Mouse (Mus musculus): ENCODE data around the gene Ntrk1.
"Not testable (repeated sequence)": the region's sequence is repeated elsewhere in the genome, so short reads cannot be mapped to it uniquely, and the experiment has no call there.

Gene Ntrk1

DNA sequence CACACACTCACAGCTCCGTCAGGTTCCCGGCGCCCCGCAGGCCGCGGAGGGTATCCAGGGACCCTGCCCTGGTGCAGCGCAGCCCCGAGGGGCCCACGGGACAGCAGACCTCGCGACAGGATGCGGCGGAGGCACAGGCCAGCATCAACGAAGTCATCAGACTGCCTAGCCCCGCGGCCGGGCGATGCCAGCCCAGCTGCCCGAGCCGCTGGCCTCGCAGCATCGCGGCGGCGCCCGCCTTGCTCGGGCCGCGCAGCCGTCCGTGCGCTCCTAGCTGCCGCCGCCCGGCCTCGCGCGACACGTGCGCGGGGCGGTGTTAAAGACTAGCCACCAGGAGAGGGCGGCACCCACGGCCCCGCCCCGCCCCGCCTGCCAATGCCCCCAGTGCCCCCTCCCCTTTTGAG, at the start of gene Ntrk1:
Gene Ntrk1, minus strand, starts transcription at position 241 of the 404 bp plus-strand sequence.
- no peak for DNase-seq (ENCODE audit: low spot score in 2 of 2)

DNA sequence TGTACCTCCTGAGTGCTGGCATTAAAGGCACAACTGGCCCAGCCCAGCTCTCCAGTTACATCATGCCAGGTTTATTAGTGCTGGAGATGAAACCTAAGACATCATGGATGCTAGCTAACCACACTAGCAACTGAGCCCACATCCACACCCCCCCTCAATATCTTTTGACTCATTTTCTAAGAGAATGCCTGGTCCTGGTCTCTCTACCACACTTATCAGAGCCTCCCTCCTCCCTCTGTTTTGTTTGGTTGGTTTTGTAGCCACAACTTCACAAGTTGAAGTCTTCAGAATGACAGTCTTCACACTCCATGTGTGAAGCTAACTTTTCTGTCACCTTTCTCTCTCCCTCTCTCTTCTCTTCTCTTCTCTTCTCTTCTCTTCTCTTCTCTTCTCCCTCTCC, 45.9 kb upstream of the Ntrk1 start:
- DNase-seq (ENCODE audit: low spot score in 2 of 2): no peak

DNA sequence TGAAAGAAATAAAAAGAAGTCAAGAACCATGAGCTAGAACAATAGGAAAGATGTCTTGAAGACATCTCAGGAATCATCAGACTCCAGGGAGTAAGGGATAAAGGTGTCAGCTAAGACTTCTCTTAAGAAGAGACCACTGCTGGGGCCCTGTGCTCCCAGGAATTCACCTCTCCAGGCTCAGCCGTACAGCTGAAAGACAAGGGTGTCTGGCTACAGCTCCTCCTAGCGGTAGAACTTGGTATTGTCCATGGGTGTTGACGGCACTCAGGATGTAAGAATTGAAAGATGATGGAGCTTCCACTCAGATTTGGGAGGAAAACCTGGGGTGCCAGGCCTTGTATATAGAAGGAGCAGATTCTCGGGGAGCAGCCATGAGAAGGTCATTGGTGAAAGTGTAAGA, 43.7 kb upstream of the Ntrk1 start:
- peak; percentile 65 to 90 for DNase-seq (ENCODE audit: low spot score in 2 of 2)

DNA sequence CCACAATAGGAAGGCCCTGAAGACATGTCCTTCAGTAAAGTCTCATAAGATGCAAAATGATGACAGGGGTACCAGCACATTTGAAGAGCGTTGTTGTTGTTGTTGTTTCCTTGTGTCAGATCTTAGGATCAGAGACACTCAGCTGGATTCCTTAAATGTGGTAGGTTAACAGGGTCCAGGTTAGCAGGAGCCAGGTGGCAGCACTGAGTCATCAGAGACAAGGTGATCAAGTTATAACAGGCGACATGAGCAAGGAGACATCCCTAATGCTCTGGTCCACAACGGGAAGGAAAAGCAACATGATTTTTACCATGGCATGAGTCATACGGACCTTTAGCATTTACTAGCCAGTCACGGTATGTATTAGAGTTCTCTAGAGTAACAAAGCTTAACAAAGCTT, 38.5 kb upstream of the Ntrk1 start:
- DNase-seq (ENCODE audit: low spot score in 2 of 2): no peak

DNA sequence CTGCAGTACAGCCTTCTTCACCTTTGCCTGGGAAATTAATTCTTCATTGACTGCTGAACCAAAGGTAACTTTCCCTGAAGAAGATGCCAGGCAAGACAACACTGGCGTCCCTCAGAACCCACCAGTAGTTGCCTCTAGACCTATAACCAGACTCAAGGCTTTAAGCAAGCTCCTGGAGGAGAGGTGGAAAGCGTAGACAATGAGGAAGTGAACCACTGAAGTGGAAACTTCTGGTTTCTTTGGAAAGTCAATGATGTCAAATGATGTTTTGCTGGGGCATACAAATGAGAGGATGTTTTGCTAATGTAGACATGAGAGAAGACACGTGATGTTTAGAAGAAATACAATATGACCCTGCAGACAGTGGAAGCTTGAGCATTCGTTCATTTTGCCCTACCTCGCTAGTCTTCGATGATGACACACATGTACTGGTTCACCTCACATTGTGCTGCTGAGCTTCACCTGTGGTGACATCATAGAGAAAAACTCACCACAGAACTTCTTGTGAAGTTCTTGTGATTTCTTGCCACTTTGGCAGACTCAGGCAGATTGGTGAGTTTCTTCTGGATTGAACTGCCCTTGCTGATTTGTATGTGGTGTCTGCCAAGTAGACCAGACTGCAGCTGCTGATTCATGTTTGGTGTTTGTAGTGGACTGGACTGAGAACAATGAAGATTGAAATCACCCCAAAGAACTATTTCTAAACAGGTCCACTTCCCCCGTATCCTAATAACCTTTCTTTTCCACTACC, 37.3 kb upstream of the Ntrk1 start:
- no peak for DNase-seq (ENCODE audit: low spot score in 2 of 2)

- DNase-seq (ENCODE audit: low spot score in 2 of 2): no peak
Observed at GRCm38 (mm10) chr3:87829025-87829424, 34.1 kb upstream of the Ntrk1 start.

- no peak for DNase-seq (ENCODE audit: low spot score in 2 of 2)
Observed at GRCm38 (mm10) chr3:87828435-87828834, 33.5 kb upstream of the Ntrk1 start.

DNA sequence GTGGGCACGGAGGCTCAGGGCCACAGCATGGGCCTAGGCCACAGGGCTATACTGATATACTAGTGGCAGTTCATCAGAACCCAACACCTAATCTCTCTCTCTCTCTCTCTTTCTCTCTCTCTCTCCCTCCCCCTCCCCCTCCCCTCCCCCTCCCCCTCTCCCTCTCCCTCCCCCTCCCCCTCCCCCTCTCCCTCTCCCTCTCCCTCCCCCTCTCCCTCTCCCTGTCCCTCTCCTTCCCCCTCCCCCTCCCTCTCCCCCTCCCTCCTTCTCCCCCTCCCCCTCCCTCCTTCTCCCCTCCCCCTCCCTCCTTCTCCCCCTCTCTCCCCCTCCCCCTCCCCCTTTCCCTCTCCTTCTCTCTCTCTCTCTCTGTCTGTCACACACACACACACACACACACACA, 29.2 kb upstream of the Ntrk1 start, which contains the start of gene Pear1:
Gene Pear1, minus strand, starts transcription at position 101 of the 400 bp plus-strand sequence.
- DNase-seq (ENCODE audit: low spot score in 2 of 2): not testable (repeated sequence)

- no peak for DNase-seq (ENCODE audit: low spot score in 2 of 2)
Observed at GRCm38 (mm10) chr3:87818226-87818625, 23.3 kb upstream of the Ntrk1 start.

DNA sequence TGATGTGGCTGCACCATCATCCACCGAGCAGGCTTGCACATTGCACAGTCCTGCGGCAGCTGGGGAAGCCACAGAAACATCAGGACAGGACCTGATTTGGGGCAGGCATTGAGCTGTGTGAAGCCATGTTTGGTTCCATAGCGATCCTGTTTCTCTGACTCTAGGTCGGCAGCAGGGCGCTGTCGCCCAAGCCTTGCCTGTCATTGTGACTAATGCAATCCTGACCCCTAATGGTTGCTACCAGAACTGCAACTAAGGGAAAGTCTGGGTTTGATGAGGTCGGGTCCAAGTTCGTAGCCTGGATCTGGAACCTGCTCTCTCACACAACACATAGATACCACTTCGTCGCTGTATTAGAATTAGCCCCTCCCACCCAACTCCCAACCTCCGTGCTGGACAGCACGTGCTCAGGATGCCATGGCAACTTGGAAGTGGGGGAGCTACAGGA, 21.7 kb upstream of the Ntrk1 start:
- DNase-seq (ENCODE audit: low spot score in 2 of 2): peak; percentile 60 to 85

DNA sequence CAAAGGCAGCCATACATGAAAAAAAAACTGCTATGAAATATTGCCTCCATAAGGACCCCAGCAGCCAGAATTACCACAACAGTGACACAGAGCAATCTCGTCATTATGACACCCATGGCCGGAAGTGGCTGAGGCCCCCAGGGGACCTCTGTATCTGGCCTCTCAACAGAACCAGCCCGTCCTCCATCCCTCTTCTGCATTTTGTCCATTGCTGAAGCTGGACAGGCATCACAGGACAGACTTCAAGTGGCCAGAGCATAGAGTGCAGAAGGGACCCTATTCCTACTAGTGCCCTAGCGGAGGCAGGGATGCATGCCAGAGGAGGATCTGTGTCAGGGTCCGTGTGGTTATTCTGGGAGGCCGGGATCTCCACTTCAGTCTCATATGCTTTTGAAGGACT, 21.2 kb upstream of the Ntrk1 start:
- no peak for DNase-seq (ENCODE audit: low spot score in 2 of 2)

- no peak for DNase-seq (ENCODE audit: low spot score in 2 of 2)
Observed at GRCm38 (mm10) chr3:87812873-87813272, 17.9 kb upstream of the Ntrk1 start.

DNA sequence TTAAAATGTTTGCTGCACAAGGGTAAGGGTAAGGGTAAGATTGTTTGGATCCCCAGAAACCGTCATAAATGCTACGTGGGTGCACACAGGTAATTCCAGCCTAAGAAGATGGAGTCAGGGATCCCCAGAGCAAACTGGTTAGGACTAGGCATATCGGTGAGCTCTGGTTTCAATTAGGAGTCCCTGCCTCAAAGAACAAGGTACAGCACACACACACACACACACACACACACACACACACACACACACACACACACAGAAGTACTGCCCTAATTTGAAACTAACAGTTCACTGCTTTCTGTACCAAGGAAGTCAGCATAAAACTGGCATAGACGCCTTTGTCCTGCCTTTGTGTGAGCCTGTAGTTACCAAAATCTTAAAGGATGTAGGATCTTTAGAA, 17.5 kb upstream of the Ntrk1 start:
- no peak for DNase-seq (ENCODE audit: low spot score in 2 of 2)

GRCm38 (mm10) chr3:87811297-87811696, 16.3 kb upstream of the Ntrk1 start:
- no peak for DNase-seq (ENCODE audit: low spot score in 2 of 2)

DNA sequence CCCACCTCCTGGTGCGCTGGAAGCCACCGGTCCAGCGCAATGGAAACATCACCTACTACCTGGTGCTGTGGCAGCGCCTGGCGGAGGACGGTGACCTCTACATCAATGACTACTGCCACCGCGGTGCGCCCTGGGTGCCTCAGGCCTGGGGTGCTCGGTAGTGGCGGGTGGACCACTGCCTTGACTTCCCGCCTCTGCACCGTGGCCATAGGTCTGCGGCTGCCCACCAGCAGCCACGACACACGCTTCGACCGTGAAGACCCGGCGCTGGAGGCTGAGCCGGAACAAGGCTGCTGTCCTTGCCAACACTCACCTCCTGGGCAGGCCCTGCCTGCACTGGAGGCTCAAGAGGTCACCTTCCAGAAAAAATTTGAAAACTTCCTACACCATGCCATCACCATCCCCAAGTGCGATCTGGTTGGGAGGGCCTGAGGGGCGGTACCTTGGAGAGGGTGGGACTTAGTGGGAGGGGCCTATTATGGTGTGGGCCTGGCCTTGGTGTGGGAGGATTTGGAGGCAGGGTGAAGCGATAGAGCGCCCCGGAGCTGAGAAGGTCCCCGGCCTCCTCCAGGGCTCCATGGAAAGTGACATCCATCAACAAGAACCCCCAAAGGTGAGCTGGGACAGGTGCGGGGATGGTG, 14.5 kb upstream of the Ntrk1 start:
- no peak for DNase-seq (ENCODE audit: low spot score in 2 of 2)

DNA sequence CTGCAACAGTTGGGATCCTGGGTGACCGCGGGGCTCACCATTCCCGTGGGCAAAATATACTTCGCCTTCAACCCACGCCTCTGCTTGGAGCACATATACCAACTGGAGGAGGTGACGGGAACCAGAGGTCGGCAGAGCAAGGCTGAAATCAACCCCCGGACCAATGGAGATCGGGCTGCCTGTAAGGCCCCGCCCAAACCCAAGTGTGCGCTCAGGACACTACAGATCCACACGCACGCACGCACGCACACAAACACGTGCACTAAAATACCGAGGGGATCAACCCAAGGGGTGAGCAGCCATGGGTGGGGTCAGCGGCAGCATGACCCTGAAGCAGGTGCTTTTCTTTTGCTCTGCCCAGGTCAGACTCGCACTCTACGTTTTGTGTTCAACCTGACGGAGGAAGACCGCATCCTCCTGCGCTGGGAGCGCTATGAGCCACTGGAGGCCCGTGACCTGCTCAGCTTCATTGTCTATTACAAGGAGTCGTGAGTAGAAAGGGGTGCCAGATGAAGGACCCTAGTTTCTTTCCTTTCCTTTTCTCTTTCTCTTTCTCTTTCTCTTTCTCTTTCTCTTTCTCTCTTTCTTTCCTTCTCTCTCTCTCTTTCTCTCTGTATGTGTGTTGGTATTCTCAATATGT, 9.2 kb upstream of the Ntrk1 start:
- DNase-seq (ENCODE audit: low spot score in 2 of 2): no peak

DNA sequence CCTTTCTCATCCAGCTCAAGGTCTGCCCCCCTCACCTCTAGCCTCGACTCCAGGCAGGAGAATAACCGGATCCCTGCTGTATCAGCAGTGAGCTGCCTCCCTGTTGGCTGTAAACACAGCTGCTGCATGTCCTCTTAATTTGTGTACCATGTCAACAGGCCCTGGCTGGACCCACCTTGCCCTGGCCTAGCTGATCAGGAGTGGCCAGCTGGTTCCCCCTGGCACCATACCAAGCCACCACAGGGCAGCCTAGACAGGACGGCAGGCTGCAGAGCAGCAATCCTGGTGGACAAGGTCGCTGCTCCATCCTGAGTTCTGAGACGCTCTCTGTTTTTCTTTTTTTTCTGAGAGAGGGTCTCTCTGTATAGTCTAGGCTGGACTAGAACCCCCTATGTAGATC, 6.7 kb upstream of the Ntrk1 start:
- DNase-seq (ENCODE audit: low spot score in 2 of 2): no peak

GRCm38 (mm10) chr3:87796736-87797334, 1.9 kb upstream of the Ntrk1 start, which contains the start of gene Insrr:
TSS of gene Insrr (plus strand) at chr3:87796951.
- DNase-seq (ENCODE audit: low spot score in 2 of 2): no peak

DNA sequence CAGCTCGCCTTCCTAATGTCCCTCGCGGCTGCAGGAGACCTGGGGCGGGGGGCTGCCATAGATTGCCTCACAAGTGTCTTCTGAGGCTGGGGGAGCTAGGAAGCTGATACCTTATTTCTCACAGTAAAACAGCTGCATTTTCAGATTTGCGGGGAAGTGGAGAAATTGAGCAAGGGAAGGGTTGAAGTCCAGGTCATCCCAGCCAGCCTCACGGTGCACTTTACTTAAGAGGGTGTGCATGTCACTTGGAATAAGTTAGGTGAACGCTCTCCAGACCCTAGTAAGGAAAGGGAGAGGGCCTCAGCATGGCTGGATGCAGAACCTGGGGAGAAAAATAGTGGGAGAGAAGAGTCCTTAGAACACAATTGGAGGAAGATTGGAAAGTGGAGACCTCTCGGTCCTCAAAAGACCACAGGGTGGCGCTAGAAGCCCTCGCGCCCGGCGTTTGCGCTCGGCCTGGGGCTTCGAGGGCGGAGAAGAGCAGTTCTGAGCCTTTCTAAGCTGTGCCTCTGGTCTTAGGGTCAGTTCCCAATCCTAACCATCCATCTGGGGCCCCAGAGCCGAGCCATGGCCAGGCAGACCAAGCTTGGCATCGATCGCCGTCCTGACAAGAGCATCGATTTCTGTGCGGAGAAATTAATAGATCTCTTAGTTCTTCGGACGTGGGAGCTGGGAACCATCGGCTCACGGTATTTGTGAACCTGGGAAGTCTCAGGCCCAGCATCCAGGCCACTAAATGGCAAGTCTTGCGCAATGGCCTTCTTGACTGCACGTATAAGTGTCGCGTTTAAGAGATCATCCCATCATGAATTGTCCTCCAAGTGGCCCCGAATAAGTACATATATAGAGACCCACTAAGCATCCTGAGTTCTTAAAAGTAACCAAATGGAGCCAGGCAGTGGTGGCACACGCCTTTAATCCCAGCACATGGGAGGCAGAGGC, 645 bp upstream of the Ntrk1 start:
- peak; percentile 45 to 75 for DNase-seq (ENCODE audit: low spot score in 2 of 2)

GRCm38 (mm10) chr3:87789768-87790167, 5.2 kb downstream of the Ntrk1 start:
- no peak for DNase-seq (ENCODE audit: low spot score in 2 of 2)

DNA sequence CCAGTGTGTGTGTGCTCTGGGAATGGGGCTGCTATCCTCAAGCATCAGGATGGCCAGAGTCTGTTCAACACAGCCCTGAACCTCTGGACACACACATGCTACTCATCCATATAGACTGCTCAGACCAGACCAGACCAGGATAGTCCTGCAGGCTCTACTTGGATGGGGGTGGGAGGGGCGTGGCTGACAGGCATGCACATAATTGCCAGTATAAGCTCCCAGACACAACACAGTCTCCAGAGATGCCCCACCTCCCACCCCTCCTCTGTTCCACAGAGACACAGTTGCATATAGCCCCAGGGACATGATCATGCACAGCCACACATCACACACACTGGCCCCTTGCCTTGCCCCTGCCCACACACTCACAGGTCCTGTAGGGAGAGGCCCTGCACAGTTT, 5.7 kb downstream of the Ntrk1 start:
- DNase-seq (ENCODE audit: low spot score in 2 of 2): no peak

Data from spleen, postnatal 4 days (tissue).